Mouse (Mus musculus) cerebellum, adult 2 months (tissue): ENCODE results near the gene Ugt1a7c. TPM values are rescaled to one million over a fixed set of nuclear protein-coding genes. Genes with fewer than 3 reads are reported as not detected.

Source experiments
- DNase-seq, 2 experiments: peaks; one replicate each; pipeline ENCODE4 v3.0.0; 2021
- H3K27ac ChIP-seq: fragments of 200-500 bp; 2 replicates; pipeline ENCODE4 v1.5.1; 2012; ENCODE audit warnings: low read length, control low read depth, inconsistent platforms; ENCODE audit not compliant: insufficient read depth
- H3K27me3 ChIP-seq: fragments of 200-500 bp; 2 replicates; pipeline ENCODE4 v1.6.1; 2012; ENCODE audit warnings: inconsistent platforms, mild to moderate bottlenecking, low read length, moderate library complexity; ENCODE audit not compliant: control insufficient read depth, insufficient read depth
- H3K4me1 ChIP-seq: fragments of 200-500 bp; 2 replicates; pipeline ENCODE4 v1.6.1; 2011; ENCODE audit warnings: low read length; ENCODE audit not compliant: control insufficient read depth, insufficient read depth
- H3K4me3 ChIP-seq: fragments of 200-500 bp; replicated peaks from 2 replicates; pipeline ENCODE3; 2011; ENCODE audit warnings: mild to moderate bottlenecking, low read depth, low read length, control low read depth; ENCODE audit not compliant: insufficient read depth
- CTCF ChIP-seq: fragments of 200-500 bp; IDR thresholded peaks from 2 replicates; pipeline ENCODE4 v1.5.1; 2011; ENCODE audit warnings: low read depth, mild to moderate bottlenecking, control low read depth, low read length, moderate library complexity, borderline replicate concordance; ENCODE audit not compliant: insufficient read depth
- POLR2A ChIP-seq: fragments of 200-500 bp; IDR thresholded peaks from 2 replicates; pipeline ENCODE4 v1.6.1; 2011; ENCODE audit warnings: low read length, control low read depth, borderline replicate concordance; ENCODE audit not compliant: insufficient read depth
- WGBS: fragments of 180-500 bp; shearing (Covaris S2); methylation state at CpG from one replicate; pipeline ENCODE4 v1.1.7; 2018; 5-methylcytosine and 5-hydroxymethylcytosine counted together
- polyA plus RNA-seq: library from polyadenylated mRNA; depleted of rRNA; stranded (reverse); fragments of >200 nt; gene quantifications from 2 replicates; pipeline ENCODE4 v1.2.3, GENCODE M21; 2012

Ugt1a7c gene
- polyA plus RNA-seq, 1 experiment = 0.46 TPM

DNA sequence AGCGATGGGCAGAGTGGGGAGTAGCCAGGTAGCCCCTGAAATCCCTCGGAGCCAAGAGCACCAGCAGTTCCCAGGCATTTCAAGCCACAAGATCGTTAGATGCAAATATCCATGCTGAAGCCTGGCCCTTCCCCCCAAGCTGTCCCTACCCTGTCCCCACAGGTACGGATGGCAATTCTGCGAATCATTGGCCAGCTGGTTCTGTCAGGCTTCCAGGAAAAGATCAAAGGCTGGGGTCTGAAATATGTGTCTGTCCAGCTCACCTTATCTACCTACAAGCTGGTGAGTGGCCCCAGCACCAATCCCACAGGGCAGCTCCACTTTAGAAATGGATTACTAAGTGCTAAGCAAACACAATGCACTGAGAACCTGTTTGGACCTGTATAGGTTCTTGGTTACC is 142.4 kb downstream of the Ugt1a7c start:
- no peak for DNase-seq
- no peaks in the 10 kb centered on the region for H3K27me3 ChIP-seq
- no peak overlapping the region for H3K27ac ChIP-seq
- WGBS = 72% methylated on average over 5 of the region's 5 CpGs
- no peak for TF ChIP-seq CTCF
- TF ChIP-seq POLR2A = no peak
- no peaks in the 10 kb centered on the region for H3K4me1 ChIP-seq
- H3K4me3 ChIP-seq = no peak overlapping the region

DNA sequence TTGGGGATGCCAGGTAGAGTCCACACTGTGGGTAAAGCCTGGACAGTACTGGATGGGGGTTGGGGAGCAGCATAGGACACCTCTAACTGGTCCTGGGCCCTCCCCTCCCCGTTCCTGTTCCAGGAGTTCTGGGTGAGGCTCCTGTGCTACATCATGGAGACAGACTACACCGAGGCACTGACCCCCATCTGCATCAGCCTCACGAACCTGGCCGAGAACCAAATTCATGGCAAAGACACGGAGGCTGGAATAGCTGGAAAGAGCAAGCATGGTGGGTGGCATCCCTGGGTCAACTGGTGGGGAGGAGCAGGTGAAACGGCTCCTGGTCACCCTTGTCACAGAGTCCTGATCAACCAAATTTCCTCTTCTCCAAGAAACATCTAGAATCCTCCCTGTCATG is 143.9 kb downstream of the Ugt1a7c start:
- WGBS = 63% methylated on average over 6 of the region's 6 CpGs
- TF ChIP-seq CTCF (no peak), POLR2A (no peak)
- DNase-seq = no peak
- H3K4me3 ChIP-seq = no peak overlapping the region
- H3K27ac ChIP-seq = no peak overlapping the region
- no peaks in the 10 kb centered on the region for H3K27me3 ChIP-seq
- no peaks in the 10 kb centered on the region for H3K4me1 ChIP-seq

GRCm38 (mm10) chr1:88240072-88240471 is 145.2 kb downstream of the Ugt1a7c start:
- Histone ChIP-seq H3K27ac (no peak overlapping the region), H3K4me1 (no peaks in the 10 kb centered on the region), H3K27me3 (no peaks in the 10 kb centered on the region), H3K4me3 (no peak overlapping the region)
- DNase-seq = no peak
- no peak for TF ChIP-seq CTCF
- TF ChIP-seq POLR2A = no peak
- WGBS = 71% methylated on average over 5 of the region's 5 CpGs

DNA sequence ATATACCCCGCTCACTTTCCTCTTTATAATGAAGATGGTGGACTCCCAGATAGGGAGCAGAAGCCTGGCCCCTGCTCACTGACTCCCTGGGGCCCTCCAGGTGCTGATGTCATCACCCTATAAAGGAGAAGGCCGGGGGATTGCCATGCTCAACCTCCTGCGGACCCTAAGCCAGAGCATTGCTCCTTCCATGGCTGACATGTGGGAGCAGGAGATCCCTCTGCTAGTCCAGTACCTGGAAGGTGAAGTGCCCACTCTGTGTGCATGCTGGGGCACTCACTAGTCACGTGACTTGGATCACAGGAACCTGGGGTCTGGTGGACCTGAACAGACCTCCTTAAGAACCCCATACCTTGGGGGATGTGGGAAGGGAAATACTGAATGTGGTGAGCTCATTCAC is 145.7 kb downstream of the Ugt1a7c start:
- WGBS = 65% methylated on average over 4 of the region's 4 CpGs
- Histone ChIP-seq H3K27me3 (no peaks in the 10 kb centered on the region), H3K4me3 (no peak overlapping the region), H3K27ac (no peak overlapping the region), H3K4me1 (no peaks in the 10 kb centered on the region)
- DNase-seq = no peak
- TF ChIP-seq CTCF (no peak), POLR2A (no peak)

DNA sequence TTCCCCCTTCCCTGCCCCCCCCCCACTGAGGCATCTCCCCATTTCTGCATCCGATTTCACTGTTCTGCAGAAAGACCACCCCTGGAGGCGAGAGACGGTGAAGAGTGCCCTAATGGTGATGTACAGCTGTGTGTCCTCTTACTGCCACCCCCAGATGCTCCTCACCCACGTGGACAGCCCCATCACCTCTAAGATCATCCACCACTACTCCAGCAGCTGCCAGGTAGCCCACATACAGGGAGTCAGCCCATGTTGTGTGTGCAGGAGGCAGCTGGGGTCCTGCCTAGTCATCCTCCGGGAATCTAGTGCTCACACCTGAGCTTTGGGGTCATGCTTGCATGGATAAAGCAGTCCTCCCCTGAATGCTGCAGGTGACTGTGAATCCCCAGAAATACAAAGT is 149.0 kb downstream of the Ugt1a7c start:
- 61% methylated on average over 5 of the region's 5 CpGs for whole genome bisulfite sequencing
- Histone ChIP-seq H3K4me3 (no peak overlapping the region), H3K27ac (no peak overlapping the region), H3K27me3 (no peaks in the 10 kb centered on the region), H3K4me1 (no peaks in the 10 kb centered on the region)
- TF ChIP-seq POLR2A = no peak
- no peak for TF ChIP-seq CTCF
- DNase-seq = no peak

- Histone ChIP-seq H3K4me3 (no peak overlapping the region), H3K27ac (no peak overlapping the region), H3K27me3 (no peaks in the 10 kb centered on the region), H3K4me1 (no peaks in the 10 kb centered on the region)
- TF ChIP-seq POLR2A (no peak), CTCF (no peak)
- WGBS = 77% methylated on average over 6 of the region's 6 CpGs
- no peak for DNase-seq
Observed at GRCm38 (mm10) chr1:88245881-88246280, 151.0 kb downstream of the Ugt1a7c start.

GRCm38 (mm10) chr1:88246386-88246785 is 151.5 kb downstream of the Ugt1a7c start:
- 47% methylated on average over 6 of the region's 6 CpGs for WGBS
- TF ChIP-seq POLR2A (no peak), CTCF (no peak)

DNA sequence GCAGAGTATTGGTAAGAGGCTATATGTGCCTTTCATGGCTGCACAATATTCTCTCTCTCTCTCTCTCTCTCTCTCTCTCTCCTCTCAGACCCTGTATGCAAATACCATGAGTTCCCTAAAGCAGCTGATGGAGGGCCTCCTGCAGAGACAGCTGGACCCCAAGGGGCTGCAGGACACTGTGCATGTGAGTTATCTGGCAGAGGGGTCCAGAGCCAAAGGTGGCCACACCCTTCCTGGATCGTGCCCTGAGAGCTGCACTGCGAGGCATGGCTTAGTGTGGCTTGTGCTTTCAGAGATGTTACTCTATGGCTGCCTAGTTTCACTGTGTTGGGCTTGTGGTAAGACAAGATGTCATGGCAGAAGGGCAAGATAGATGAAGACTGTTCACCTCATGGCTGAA is 152.8 kb downstream of the Ugt1a7c start:
- 46% methylated on average over 2 of the region's 2 CpGs for WGBS
- no peak overlapping the region for H3K27ac ChIP-seq
- no peaks in the 10 kb centered on the region for H3K4me1 ChIP-seq
- H3K4me3 ChIP-seq = no peak overlapping the region
- DNase-seq = no peak
- no peaks in the 10 kb centered on the region for H3K27me3 ChIP-seq
- TF ChIP-seq CTCF = no peak
- no peak for TF ChIP-seq POLR2A

More at GRCm38 (mm10) chr1:88246386-88246785, 151.5 kb downstream of the Ugt1a7c start:
- Histone ChIP-seq H3K4me1 (no peaks in the 10 kb centered on the region), H3K27me3 (no peaks in the 10 kb centered on the region), H3K4me3 (no peak overlapping the region), H3K27ac (no peak overlapping the region)
- DNase-seq = no peak

- no peaks in the 10 kb centered on the region for H3K4me1 ChIP-seq
- WGBS = 56% methylated on average over 4 of the region's 4 CpGs
- H3K27me3 ChIP-seq = no peaks in the 10 kb centered on the region
- no peak overlapping the region for H3K27ac ChIP-seq
- H3K4me3 ChIP-seq = no peak overlapping the region
- TF ChIP-seq CTCF (no peak), POLR2A (no peak)
- no peak for DNase-seq
Observed at GRCm38 (mm10) chr1:88248658-88249057, 153.8 kb downstream of the Ugt1a7c start.
